Mouse (Mus musculus) cerebellum, adult 11-12 months (tissue): ENCODE measurements around the gene Vps39.

Source experiments
- DNase-seq: peaks from one replicate; pipeline ENCODE4 v3.0.0; 2022

The Vps39 gene

DNA sequence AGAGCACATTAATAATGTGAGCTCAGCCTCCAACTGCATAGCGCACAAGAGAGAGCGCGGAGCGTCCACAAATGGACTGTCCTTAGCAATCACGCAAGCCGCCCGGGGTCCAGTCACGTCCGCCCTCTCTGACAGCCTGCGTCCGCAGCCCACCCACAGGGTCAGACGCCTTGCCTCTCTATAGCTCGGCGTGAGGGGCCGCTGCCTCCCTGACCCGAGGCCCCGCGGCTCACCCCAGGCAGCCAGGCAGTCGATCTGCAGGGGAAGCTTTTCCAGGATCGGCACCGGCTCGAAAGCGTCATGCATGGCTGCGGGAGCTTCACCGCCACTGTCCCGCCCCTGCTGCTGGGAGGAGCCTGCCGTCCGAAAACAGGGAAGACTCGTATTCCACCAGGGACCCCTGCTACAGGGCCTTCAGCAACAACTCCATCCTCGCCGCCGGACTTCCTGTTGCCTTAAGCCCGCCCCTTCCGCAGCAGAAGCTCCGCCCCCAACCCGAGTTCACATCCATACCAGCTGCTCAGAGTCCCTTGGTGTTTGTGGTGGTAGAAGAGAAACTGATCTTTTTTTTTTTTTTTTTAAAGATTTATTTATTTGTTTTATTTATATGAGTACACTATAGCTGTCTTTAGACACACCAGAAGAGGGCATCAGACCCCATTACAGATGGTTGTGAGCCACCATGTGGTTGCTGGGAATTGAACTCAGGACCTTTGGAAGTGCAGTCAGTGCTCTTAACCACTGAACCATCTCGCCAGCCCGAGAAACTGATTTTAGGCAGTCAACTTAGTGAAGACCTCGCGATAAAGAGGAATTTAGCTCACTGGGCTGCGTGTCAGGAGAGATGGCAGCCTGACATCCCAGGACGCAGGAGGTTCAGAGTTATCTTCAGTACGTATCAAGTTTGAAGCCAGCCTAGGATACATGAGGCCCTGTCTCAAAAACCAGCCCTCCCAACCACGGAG lies at the start of gene Vps39:
TSS of gene Vps39 (minus strand) at position 456 of the 965 bp plus-strand sequence.
- DNase-seq, result peak; percentile 86

DNA sequence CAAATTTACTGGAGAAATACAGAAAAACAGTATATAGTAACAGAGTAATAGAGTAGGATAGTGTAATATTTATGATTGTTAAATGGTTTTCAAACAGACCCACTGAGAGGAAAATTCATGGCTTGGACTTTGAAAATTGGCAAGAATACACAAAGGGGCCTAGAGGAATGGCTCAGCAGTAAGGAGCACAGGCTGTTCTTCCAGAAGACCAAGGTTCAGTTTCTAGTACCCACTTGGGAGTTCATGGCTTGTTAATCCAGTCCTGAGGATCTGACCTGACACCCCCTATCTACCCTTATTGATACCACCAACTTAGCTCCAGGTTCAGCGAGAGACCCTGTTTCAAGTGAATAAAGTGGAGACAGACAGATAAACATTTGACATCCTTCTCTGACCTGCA lies 45.0 kb upstream of the Vps39 start:
- no peak for DNase-seq

DNA sequence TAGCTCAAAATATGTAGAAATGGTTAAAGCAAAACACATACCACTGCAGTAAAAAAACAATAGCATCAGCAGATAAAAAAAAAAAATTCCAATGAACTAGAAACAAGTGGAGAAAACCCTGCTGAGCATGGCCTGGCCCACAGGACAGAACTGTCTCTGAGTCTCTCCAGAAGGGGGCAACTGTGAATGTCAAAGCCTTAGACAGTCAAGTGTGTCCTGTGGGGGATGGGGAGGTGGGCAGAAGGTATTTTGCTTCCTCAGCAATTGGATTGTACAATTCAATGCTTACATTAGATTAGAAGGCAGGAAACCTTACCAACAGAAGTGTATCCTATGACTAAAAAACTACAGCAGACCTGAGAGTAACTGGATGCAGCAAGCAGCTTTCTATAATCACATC lies 39.5 kb upstream of the Vps39 start:
- DNase-seq, result no peak

DNA sequence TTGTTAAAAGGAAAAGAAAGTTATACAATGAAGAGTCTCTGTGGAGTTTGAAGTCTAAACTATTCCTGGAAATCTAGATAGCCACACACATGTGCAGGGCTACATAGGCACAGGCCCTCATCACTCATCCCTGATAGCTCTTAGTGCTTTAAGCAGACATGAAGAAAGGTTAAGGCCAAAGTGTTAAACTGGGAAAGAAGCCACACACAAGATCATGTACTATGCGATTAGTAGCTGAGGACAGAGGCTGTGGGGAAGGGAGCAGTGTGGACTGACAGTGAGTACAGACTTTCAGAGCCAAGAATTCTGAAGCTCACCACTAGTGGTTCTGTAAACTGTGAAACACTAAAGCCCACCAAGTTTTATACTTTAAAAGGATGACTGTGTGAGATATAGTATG lies 38.0 kb upstream of the Vps39 start:
- DNase-seq, result no peak

DNA sequence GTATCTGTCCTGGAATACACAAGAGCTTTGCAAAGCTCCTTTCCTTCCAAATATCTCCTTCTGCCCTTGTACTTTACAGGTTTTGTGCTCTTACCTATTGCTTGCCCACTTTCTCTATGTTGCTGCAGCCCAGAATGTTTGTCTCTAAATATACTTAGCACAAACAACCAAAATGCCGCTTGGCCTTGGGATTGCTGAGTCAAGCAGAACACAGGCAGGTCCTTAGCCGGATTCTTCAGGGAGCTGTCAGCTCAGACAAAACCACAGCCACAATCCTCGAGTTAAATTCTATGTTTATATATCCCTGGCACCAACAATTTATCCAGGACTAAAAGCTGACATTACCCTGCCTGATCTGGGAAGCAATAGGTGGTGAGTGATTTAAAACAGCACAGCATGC lies 36.4 kb upstream of the Vps39 start:
- DNase-seq, result no peak

DNA sequence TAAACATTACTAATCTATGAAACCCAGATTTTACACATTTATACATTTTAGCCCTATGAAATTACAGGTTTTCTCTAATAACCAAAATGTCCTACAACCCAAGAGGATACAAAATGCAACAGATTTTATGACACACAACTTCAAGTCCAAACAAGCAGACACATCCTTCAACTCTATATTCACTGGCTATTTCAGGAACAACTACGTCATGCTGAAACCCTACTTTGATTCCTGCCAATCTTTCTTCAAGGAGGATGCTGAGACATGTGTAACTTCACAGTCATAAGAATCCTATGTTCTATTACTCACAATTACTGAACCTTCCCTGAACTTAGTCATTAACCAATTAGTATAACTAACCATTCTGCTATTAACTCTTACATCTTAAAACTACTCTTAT lies 34.4 kb upstream of the Vps39 start:
- DNase-seq, result no peak

DNA sequence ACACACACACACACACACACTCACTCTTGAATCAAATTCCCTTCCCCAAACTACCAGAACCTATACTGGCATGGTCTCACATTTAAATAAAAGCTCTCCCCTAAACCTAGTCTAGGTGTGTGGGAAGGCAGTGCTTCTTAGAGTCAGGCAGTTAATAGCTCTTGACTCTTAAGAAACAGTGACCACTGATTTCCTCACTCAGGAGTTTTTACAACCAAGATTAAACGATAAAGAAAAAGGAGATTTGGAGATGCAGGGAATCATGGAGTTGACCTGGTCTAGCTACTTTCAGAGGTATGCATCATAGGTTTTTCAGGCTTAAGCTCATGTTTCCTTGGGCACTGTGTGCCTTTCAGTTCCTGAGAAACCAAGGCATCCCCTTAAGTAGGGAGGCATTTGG lies 33.3 kb upstream of the Vps39 start:
- no peak for DNase-seq

DNA sequence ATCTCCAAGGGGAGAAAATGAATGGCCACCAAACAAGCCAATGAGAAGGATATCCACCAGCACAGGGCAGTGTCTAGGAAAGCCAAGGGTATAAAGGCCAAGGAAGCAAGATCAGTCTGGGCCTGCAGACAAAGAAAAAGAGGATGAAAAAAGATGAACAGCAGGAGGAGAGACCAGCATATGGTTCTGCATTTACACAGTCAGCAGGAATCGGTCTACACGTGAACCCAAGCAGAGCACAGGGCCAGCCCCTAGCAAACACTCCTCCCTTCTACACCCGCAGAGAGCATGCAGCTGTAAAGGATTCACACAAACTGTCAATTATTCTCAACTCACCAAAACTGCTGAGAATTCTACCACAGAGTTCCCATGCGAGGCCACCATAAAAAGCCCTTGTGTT lies 20.9 kb upstream of the Vps39 start:
- peak; percentile 16 for DNase-seq

DNA sequence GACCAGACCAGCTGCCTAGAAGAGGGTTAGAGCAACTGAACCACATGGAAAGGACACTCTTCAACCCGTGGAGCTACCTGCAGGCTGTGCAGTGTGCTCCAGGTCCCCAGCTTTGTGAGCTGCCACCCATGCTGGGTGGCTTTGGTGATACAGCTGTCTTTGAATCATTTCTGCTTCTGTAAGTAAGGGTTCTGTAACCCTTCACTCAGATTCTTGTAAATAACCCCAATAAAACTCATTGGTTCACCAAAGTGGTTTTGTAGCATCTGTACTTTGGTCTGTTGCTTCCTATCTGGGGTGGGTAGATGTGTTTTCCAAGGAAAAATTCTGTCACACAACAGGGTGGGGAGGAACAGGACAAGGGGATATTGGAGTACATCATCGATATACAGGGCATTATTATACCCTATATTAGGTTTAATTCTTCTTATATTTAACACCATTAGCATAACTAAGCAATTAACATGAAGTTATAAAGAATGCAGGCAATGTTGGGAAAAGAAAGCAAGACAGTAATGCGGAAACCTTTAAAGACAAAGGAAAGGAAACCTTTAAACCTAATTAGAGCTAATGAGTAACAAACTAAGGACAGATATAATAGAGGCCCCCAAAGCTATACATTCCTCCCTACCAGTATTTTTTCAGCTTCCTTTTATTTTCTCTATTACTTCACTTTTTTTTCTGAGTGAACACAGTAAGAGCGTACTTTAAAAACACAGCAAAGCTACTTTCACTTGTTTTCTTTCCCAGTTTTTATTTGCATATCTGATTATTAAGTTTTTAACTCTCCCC lies 14.7 kb upstream of the Vps39 start:
- DNase-seq, result no peak

DNA sequence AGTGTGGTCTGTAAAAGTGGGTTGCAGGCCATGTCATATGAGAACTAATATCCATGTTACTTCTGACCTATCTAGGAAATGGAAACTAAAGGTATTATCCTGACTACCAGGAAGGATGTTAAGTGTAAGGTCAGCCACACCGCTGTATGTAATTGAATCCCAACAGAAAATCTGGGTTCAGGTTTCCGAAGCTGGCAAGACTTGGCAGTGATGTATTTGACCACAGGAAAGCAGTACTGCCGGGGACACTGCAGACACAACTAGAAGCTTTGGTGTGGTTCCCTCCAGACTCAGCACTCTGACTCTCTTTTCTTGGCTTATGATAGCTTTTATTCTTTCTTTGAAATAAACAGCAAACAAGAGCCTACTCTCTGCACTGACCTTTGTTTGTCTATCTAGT lies 13.6 kb upstream of the Vps39 start:
- DNase-seq, result no peak

DNA sequence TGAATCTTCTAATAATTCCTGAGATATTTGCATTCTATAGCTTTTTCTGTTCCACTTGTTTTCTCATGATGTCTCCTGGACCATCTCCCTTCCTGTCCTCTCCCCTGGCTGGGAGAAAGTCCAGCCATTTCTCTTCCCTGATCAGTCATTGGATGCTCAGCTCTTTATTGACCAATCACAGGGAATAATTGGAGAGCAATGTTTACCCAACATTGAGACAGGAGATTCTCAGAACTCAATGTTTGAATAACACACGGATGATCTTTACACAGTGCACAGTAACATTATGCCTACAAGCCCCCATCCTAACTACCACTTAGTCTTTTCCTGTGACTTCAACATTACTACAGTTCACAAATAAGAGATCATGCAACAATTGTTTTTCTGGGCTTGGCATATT lies 7.5 kb upstream of the Vps39 start:
- DNase-seq, result no peak

DNA sequence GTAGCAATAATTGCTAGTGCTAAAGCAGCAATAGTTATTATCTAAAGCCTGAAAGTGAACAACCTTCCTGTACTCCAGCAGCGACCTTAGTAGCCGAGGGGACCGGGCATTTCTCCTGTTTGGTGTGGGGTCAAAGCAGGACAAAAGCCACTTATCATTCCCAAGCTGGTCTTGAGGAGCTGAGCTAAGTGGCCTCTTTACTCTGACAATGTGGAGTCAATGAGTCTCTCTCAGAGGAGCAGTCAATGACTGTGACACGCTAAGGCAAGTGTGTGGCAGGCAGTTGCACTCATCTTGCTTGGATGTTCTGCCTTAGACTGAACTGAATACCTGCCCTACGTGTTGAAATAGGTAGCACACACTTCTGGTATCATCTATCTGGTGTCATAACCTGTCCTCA lies 1.6 kb downstream of the Vps39 start:
- DNase-seq, result no peak

DNA sequence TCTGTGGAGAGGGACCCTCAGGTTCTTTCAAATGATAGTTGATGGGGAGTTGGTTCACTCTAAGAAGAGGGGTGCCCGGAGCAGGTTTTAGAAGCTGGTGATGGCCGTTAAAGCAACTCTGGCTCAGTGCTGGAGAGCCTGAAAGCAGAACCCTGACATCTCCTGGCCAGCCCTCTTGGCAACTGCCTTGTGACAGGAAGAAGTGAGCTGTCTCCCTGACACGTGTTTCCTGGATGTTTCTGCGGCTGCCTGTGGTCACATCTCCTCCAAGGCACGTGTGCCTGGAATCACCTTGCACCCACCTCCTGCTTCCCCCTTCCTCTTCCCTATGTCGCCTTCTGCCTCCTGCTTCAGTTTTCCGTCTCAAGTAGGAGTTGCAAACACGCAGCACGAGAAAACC lies 4.8 kb downstream of the Vps39 start:
- no peak for DNase-seq

DNA sequence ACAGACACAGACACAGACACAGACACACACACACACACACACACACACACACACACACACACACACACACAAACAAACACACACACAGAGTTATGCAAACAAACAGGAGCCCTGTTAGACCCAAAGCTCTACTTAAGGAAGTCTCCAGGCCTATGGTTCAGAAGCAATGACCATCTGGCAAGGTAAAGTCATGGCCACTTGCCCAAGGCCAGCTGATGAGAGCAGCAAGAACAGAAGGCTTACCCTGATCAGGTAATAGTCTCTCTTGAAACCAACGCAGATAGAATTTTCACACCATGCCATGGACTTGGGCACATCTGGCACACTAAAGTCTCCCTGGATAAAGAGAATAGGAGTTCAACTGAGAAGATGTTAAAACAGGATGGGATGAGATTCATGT lies 11.2 kb downstream of the Vps39 start:
- DNase-seq, result peak; percentile 64

DNA sequence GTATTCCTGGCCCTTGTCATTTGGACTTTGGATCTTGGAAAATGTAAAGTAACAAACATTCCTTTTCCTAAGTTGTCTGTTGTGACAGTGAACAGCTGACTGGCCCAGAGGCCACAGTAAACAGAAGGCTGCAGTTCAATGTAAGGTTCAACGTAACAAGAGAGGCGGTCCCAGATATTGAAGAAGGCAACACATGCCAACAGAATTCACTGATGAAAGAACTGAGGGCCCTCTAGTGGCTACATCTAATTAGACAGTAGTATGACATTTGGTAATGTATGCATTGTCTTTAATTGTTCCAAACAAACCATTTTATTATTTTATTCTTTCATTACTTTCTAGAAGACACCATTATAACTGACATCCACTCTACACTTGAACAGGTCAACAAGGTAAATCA lies 15.1 kb downstream of the Vps39 start:
- DNase-seq, result no peak

DNA sequence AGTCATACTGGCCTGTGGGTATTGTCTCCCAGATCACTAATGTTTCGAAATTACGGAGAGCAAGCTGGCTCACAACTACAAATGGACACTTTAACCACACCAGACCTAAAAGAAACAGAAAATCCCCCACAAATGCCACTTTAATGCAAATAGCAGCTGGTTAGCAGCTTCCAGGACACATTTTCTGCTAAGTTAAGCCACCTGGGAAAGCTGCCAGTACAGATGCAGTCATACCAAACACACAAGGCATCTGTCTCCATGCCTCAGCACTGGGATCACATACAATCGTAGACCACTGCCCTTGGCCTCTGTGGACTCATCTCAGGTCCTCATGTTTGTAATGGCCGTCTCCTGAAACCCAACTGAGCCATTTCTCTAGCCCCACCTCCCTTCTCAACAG lies 21.4 kb downstream of the Vps39 start:
- no peak for DNase-seq

DNA sequence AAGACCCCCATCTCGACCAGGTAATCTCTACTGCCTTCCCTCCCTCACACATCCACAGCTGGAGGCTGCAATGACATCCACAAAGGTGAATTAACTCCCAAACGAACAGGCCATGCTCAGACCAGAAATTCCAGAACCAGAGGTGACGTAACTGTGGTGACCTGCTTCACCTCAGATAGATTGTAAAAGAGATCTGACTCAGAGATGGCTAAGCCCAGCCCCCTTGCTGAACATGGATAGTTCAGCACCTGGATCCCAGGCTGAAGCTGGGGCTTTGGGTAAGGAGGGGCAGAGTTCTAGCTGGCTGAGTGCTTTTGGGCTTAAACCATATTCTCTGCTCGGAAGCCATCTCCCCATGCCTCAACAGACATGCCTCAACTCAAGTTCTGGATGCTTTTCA lies 37.9 kb downstream of the Vps39 start:
- no peak for DNase-seq

DNA sequence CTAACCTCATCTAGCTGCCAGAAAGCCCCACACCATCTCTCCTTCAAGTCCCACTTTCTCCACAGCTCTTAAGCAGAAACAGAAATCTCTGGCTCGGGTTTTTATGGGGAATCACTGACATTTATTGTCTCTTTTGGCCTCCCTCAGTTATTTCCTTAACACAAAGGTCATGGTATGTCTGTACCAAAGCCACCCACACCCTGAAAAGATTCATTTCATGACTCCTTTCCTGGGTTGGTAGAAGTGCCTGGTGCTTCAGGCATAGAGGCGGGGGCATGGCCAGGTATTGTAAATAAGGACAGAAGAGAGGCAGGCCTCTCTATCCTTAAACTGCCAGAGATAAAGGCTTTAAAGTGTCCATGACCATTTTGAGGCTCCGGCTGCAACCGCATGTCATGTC lies 38.5 kb downstream of the Vps39 start:
- DNase-seq, result no peak

DNA sequence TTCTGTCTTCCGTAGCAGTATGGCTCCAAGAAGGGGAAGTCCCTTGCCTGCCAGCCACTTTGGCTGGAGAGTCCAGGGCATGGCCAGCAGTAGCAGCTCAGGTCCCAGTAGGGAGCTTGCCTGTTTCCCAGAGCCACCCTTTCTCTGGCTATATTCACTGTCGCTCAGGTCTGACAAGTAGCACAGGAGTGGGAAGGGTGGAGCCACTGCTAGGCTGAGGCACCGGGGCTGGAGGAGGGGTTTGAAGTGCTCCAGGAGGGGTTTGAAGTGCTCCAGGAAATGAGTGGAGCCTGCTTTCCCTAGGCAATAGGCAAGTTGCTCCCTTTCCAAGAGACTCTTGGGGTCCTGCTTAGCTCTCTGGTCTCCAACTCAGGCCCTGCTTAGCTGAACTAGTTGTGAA lies 39.0 kb downstream of the Vps39 start, which contains the start of gene Pla2g4f:
TSS of gene Pla2g4f (minus strand) at position 190 of the 400 bp plus-strand sequence.
- DNase-seq, result peak; percentile 12

DNA sequence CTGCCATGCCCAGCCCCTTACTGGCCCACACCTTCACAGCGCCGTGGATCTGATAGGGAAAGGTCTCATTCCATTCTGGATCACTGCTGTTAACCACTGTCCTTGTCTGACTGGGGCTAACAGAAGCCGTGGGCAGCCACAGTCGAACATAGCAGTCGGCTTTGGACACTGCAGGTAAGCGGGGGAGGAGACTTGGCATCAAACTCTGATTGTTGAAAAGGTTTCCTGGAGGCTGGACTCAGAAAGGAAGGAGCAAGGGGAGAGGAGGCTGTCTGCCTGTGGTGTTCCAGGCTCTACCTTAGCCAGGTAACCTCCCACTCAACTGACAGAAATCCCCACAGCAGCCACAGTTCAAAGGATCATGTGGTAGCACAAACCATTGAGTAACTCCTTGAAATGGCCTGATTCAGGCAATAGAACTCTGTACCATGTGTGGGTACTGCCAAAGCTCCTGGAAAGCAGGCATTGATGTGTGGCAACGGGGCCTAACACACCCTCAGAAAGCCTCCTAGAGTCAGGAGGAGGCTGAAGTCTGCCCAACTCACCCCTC lies 40.6 kb downstream of the Vps39 start:
- DNase-seq, result no peak

DNA sequence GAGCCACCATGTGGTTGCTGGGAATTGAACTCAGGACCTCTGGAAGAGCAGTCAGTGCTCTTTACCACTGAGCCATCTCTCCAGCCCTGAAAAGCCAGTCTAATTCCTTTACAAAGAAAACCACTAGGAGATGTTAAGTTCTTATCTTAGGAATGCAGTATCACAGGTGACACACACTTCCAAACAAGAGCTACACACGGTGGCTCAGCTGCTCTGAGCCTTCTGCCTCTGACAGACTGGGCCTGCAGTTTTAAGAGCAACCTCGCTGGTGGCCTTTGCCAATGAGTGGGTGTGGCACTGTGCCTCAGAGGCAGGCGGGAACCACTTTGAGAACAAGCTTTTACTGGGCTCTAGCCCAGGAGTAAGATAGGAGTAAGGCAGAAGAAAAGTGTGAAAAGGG lies 48.8 kb downstream of the Vps39 start:
- no peak for DNase-seq

DNA sequence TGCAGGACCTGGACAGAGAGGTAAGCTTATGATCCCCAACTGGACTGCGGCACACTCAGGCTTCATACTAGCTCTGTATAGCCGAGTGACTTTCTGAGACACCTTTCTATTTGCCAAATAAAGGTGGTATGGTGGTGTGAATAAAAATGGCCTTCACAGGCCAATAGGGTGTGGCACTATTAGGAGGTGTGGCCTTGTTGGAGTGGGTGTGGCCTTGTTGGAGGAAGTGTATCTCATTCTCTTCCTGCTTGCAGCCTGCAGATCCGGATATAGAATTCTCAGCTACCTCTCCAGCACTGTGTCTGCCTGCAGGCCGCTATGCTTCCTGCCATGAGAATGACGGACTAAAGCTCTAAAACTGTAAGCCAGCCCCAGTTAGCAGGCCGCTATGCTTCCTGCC lies 51.9 kb downstream of the Vps39 start:
- DNase-seq, result no peak

DNA sequence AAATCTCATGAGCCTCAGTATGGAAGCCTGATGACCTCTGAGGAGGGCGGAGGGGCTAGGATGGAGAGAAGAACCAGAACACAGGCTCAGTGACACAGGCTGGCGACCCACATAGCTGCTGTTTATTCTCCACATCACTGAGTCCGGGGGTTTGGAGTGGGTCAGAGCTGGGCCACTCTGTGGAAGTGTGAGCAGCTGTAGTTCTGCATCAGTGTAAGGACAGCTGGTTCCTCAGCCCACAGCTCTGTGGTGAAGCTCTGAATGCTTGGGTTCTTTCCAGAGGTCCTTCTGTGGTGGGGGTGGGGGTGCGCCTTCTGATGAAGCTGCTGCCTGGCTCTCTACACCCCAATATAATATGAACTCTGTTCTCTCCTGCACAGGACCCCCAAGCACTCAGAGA lies 53.1 kb downstream of the Vps39 start:
- no peak for DNase-seq

DNA sequence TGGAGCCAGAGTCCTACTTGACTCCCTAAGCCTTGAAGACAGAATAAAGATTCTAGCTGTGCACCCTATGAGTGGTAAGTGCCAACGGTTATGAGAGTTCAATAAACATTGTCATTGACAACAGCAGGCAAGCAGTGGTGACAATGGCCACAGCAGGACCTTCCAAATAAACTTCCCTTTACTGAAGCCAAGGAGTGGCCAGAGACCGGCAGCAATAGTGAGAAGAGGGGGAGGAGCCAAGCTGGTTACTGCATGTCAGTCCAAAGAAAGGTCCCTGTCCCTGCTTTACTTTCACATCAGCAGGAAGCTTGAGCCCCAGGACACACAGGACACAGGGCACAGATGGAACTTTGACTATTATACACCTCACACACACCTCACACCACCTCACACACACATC lies 56.8 kb downstream of the Vps39 start:
- no peak for DNase-seq
